Mouse (Mus musculus): ENCODE measurements around the gene C130050O18Rik. TPM values are rescaled to one million over a fixed set of nuclear protein-coding genes. Genes with fewer than 3 reads are reported as not detected.
"Not testable (repeated sequence)": the region's sequence is repeated elsewhere in the genome, so short reads cannot be mapped to it uniquely, and the experiment has no call there.

C130050O18Rik gene
- total RNA-seq, 2 experiments from 2014 or later: 0.62 to 0.64 TPM

- intact Hi-C loops (cut with DNase I): no loop called here
- peak; percentile 74 to 80 for DNase-seq
Observed at GRCm38 (mm10) chr5:139378986-139379629, 26.0 kb upstream of the C130050O18Rik start.

- no peak for DNase-seq
- intact Hi-C loops (cut with DNase I): no loop called here
Observed at GRCm38 (mm10) chr5:139379771-139380384, 25.2 kb upstream of the C130050O18Rik start.

- intact Hi-C loops (cut with DNase I): no loop called here
- peak; percentile 96 for DNase-seq
Observed at GRCm38 (mm10) chr5:139380385-139381248, 24.5 kb upstream of the C130050O18Rik start.

GRCm38 (mm10) chr5:139381586-139382513, 23.2 kb upstream of the C130050O18Rik start:
- DNase-seq: peak in 1 of 2 experiments; percentile 51
- intact Hi-C loops (cut with DNase I): loop anchor here (2.0 kb wide), 1 partner anchor 17 kb away; no protein-coding TSS in a partner anchor

GRCm38 (mm10) chr5:139382760-139383159, 22.3 kb upstream of the C130050O18Rik start:
- intact Hi-C loops (cut with DNase I): loop anchor here (2.0 kb wide), 1 partner anchor 18 kb away; no protein-coding TSS in a partner anchor
- peak; percentile 74 for DNase-seq

- intact Hi-C loops (cut with DNase I): loop anchor here (2.0 kb wide), 1 partner anchor 18 kb away; no protein-coding TSS in a partner anchor
- no peak for DNase-seq
Observed at GRCm38 (mm10) chr5:139383234-139383633, 21.8 kb upstream of the C130050O18Rik start.

GRCm38 (mm10) chr5:139384531-139384930, 20.5 kb upstream of the C130050O18Rik start:
- peak in 1 of 2 experiments; percentile 53 for DNase-seq
- intact Hi-C loops (cut with DNase I): no loop called here

- intact Hi-C loops (cut with DNase I): no loop called here
- no peak for DNase-seq
Observed at GRCm38 (mm10) chr5:139386047-139386446, 19.0 kb upstream of the C130050O18Rik start.

GRCm38 (mm10) chr5:139387329-139388194, 17.5 kb upstream of the C130050O18Rik start:
- DNase-seq: no peak
- intact Hi-C loops (cut with DNase I): no loop called here

GRCm38 (mm10) chr5:139388195-139388570, 16.9 kb upstream of the C130050O18Rik start:
- peak in 1 of 2 experiments; percentile 54 for DNase-seq
- intact Hi-C loops (cut with DNase I): no loop called here

- intact Hi-C loops (cut with DNase I): no loop called here
Observed at GRCm38 (mm10) chr5:139388694-139389675, 16.1 kb upstream of the C130050O18Rik start.

GRCm38 (mm10) chr5:139389676-139390061, 15.4 kb upstream of the C130050O18Rik start:
- intact Hi-C loops (cut with DNase I): no loop called here
- peak; percentile 72 to 76 for DNase-seq

More at GRCm38 (mm10) chr5:139388694-139389675, 16.1 kb upstream of the C130050O18Rik start:
- no peak for DNase-seq

GRCm38 (mm10) chr5:139390324-139391119, 14.6 kb upstream of the C130050O18Rik start:
- DNase-seq; intact Hi-C loops (cut with DNase I): not testable (repeated sequence)

GRCm38 (mm10) chr5:139391309-139391990, 13.6 kb upstream of the C130050O18Rik start:
- peak in 1 of 2 experiments; percentile 54 for DNase-seq
- intact Hi-C loops (cut with DNase I): no loop called here

GRCm38 (mm10) chr5:139392219-139393196, 12.6 kb upstream of the C130050O18Rik start:
- intact Hi-C loops (cut with DNase I): no loop called here
- DNase-seq: no peak

Measured in heart, postnatal 36 days (tissue).